Mouse (Mus musculus): Measurements from ENCODE around the gene Dnm3. TPM values are rescaled to one million over a fixed set of nuclear protein-coding genes. Genes with fewer than 3 reads are reported as not detected.

Gene Dnm3
- total RNA-seq, 2 experiments from 2014 or later: 79.8 to 80.9 TPM

GRCm38 (mm10) chr1:162242980-162243650, 234.7 kb downstream of the Dnm3 start:
- DNase-seq: no peak

- DNase-seq: no peak
These were observed 237.1 kb downstream of the Dnm3 start for GRCm38 (mm10) chr1:162240720-162241119.

DNA sequence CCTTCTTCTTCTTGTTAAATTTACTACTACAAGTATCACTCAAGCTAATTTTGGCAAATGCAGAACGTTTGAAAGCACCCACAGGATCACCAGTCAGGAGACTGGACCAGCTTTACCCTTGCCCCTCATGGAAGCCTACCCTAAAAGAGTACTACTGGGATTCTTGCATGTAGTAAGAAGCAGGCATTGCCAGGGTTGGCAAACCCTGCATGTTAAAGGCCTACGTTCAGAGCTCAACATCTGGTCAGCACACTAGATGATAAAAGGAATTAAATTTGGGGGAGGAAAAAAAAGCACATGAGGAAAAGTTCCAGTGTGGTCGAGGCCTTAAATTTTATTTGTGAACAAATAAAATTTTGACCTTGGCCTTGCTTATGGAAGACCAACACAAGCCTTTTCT, 239.2 kb downstream of the Dnm3 start:
- no peak for DNase-seq

DNA sequence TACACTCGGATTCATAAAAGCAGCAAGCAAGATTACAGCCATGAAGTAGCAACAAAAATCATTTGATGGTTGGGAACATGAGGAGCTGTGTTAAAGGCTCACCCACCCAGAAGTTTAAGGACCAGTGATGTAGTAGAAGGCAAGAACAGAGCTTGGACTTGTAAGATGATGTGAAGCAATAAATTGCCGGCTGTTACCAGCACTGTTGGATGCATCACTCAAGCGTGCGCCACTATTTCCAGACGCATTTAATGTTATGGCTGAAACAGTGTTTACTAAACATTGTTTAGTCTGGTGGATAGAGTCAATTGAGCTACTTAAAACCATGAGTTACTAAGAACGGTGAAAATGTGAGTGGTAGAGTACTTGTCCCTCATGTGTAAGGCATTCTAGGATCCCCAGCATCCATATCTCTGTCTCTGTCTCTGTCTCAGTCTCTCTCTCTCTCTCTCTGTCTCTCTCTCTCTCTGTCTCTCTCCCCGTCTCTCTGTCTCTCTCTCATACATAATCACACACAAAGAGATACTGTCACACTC, 241.1 kb downstream of the Dnm3 start:
- DNase-seq: no peak

GRCm38 (mm10) chr1:162225621-162226147, 252.2 kb downstream of the Dnm3 start:
- no peak for DNase-seq

GRCm38 (mm10) chr1:162224817-162225605, 252.8 kb downstream of the Dnm3 start:
- no peak for DNase-seq

GRCm38 (mm10) chr1:162224061-162224460, 253.8 kb downstream of the Dnm3 start:
- DNase-seq: no peak

- DNase-seq: no peak
These were observed 254.4 kb downstream of the Dnm3 start for GRCm38 (mm10) chr1:162223258-162223940.

- DNase-seq: no peak
These were observed 255.5 kb downstream of the Dnm3 start for GRCm38 (mm10) chr1:162222353-162222752.

GRCm38 (mm10) chr1:162221801-162222301, 256.0 kb downstream of the Dnm3 start:
- no peak for DNase-seq

GRCm38 (mm10) chr1:162220891-162221290, 256.9 kb downstream of the Dnm3 start:
- no peak for DNase-seq

GRCm38 (mm10) chr1:162219781-162220180, 258.1 kb downstream of the Dnm3 start:
- DNase-seq: no peak

DNA sequence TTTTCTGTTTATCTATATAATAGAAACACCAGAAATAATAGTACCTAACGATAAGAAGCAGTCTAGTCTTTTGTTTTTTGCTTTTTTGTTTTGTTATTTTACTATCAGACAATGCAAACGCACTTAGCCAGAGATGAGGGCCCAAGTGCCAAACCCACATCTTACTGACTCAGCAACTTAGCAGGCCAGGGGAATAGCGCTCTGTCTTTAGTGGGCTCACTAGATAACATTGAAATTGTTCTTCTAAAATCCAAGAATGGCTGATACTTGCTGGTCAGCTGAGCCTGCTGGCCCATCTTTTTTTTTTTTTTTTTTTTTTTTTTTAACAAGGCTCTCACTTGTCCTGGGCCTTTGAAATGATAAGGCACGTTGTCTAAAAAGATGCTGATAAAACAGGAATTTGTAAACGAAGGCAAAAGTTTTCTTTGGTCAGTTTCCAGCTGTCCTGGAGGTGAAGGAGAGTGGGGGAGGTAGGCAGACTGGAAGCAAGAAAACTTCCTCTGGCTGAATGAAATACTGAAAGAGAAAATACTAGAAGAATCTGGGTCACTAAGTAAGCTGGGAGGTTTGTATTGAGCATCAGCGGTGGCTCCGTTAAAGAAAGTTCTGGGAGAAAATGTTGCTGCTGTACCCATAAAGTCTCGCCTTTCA, 259.2 kb downstream of the Dnm3 start:
- no peak for DNase-seq

DNA sequence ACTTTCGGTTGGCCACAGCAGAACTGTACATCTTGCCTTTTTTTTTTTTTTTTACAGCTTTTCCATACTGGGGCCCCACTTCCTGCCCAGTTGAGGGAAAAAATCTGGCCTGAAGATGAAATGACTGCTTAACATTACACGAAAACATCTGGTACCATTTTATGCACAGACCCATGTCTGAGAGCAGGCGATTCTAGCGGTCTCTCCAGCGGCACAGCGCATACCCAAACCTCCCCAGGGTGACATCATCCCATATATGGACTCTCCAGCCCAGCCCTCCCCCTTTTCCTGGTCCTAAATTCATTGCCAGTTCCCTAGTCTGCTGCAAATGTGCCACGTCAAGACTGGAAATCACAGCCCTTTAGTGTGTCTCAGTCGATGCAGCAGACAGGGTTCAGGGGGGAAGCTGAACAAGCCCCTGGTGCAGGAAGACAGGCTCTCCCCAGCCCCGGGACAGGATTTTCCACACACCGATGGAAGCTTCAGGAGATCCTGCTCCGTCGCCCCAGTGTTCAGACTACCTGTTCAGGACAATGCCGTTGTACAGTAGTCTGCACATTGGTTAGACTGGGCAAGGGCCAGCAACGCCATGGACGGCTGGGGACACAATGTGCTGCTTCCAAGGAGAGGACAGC, 260.4 kb downstream of the Dnm3 start:
- no peak for DNase-seq

- no peak for DNase-seq
These were observed 261.2 kb downstream of the Dnm3 start for GRCm38 (mm10) chr1:162216656-162217055.

DNA sequence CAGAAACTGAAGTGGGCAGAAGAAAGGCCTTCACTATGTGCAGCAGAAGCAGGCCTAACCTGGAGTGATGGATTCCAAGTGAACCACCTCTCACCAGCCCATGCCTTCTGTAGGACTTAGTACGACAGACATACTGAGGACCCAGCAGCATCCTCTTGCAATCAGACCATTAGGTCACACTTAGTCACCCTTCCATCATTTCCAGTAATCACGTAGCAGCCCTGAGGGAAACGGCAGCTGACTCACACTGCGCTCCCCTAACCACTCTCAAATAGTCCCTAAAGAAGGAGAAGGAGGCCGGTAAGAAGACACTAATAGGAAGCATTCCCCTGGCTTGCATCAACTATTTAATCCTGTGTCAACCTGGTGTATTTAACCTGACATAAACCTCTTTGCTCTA, 262.1 kb downstream of the Dnm3 start:
- DNase-seq: no peak

DNA sequence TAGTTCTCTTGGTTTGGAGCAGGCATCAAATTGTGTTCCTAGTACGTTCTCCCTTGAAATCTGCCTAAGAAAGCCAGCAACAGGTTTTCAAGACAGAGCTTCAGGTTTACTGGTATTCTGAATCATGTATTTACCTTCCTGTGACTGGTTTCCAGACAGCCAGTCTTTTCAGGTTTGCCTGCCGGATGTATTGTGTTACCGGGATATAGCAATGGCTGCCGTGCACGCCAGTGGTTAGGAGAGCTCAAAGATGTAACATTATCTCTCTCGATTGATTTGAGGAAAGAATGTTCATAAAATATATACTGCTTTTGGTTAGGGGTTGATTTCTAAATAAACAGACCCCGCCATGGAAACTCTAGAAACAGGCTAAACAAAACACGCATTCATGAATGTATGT, 264.8 kb downstream of the Dnm3 start:
- no peak for DNase-seq

- no peak for DNase-seq
These were observed 267.3 kb downstream of the Dnm3 start for GRCm38 (mm10) chr1:162210529-162210928.

DNA sequence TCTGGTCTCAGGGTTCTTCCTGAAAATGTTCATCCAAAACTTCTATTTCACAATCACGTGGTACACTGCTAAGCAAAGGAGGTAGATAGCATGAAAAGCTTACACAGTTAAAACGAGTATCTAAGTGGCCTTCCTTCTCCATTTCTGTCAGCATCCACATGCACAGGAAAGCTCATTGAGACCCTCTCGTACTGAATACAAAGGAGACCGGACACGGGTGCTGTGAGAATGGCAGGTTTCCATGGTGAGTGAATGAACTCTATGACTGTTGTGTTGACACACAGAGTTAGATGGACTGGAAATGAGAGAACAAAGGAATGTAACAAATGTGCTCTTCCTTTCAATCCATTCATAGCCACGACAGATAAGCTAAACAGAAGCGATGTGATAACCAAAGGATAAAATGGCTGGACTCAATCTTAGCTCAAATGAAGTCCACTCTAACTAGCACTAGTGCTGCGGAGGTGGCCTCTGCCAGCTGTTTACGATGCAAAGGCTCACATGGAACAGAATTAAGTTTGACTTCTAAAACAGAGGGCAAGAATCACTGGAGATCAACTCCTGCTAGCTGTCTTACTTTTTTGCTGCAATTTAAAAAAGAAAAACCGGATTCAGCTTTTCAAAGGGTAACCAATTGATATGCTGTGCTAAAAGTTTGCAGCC, 268.2 kb downstream of the Dnm3 start:
- no peak for DNase-seq

- DNase-seq: no peak
These were observed 268.8 kb downstream of the Dnm3 start for GRCm38 (mm10) chr1:162209010-162209409.

GRCm38 (mm10) chr1:162207708-162208043, 270.2 kb downstream of the Dnm3 start:
- DNase-seq: no peak

All from layer of hippocampus, postnatal 36 days (tissue).